Mouse (Mus musculus) bone marrow macrophage, adult 2 months (primary cell): ENCODE data around the gene Ccdc65. TPM values are rescaled to one million over a fixed set of nuclear protein-coding genes. Genes with fewer than 3 reads are reported as not detected.

Experiments used
- H3K27ac ChIP-seq: 2 replicates; pipeline ENCODE4 v1.5.1; 2012; ENCODE audit warnings: low read depth, low read length; ENCODE audit not compliant: insufficient read depth
- H3K4me1 ChIP-seq: 2 replicates; pipeline ENCODE4 v1.6.1; 2012; ENCODE audit warnings: low read length; ENCODE audit not compliant: control insufficient read depth, insufficient read depth
- H3K4me3 ChIP-seq: 2 replicates; pipeline ENCODE4 v1.5.1; 2012; ENCODE audit warnings: mild to moderate bottlenecking, low read length, moderate library complexity; ENCODE audit not compliant: insufficient read depth
- CTCF ChIP-seq: IDR thresholded peaks from 2 replicates; pipeline ENCODE4 v1.5.1; 2012; ENCODE audit warnings: low read depth, mild to moderate bottlenecking, low read length, moderate library complexity
- POLR2A ChIP-seq: IDR thresholded peaks from 2 replicates; pipeline ENCODE4 v1.6.1; 2012; ENCODE audit warnings: mild to moderate bottlenecking, low read depth, low read length, borderline replicate concordance
- polyA plus RNA-seq: library from polyadenylated mRNA; stranded (reverse); fragments of >200 nt; gene quantifications from 2 replicates; pipeline ENCODE4 v1.2.4, GENCODE M21; 2012; ENCODE audit not compliant: missing spikeins, insufficient read depth, insufficient read length

Ccdc65 gene
- polyA plus RNA-seq, 1 experiment: not detected

GRCm38 (mm10) chr15:98722854-98723253 is 14.8 kb downstream of the Ccdc65 start:
- no peak overlapping the region for H3K4me3 ChIP-seq
- peaks cover 5% of the 10 kb centered on the region for H3K4me1 ChIP-seq
- H3K27ac ChIP-seq: no peak overlapping the region
- TF ChIP-seq POLR2A: no peak
- TF ChIP-seq CTCF: no peak

- Histone ChIP-seq H3K4me3 (no peak overlapping the region), H3K27ac (no peak overlapping the region), H3K4me1 (peaks cover 12% of the 10 kb centered on the region)
- TF ChIP-seq POLR2A (no peak), CTCF (no peak)
Observed at GRCm38 (mm10) chr15:98724441-98724840, 16.4 kb downstream of the Ccdc65 start.

- H3K4me3 ChIP-seq: no peak overlapping the region
- H3K27ac ChIP-seq: no peak overlapping the region
- peaks cover 13% of the 10 kb centered on the region for H3K4me1 ChIP-seq
- no peak for TF ChIP-seq POLR2A
- TF ChIP-seq CTCF: no peak
Observed at GRCm38 (mm10) chr15:98726079-98726478, 18.1 kb downstream of the Ccdc65 start.

GRCm38 (mm10) chr15:98726746-98727145 is 18.7 kb downstream of the Ccdc65 start:
- Histone ChIP-seq H3K4me1 (peaks cover 15% of the 10 kb centered on the region), H3K4me3 (peak overlapping the region; percentile 75), H3K27ac (no peak overlapping the region)
- TF ChIP-seq CTCF (no peak), POLR2A (no peak)

- Histone ChIP-seq H3K4me3 (peak within 1 kb of the TSS; percentile 75), H3K27ac (no peak within 1 kb of the TSS), H3K4me1 (peaks cover 15% of the 10 kb centered on the region)
- TF ChIP-seq CTCF (no peak), POLR2A (peak; percentile 60; the same call in 1 of the 2 replicates)
Observed at GRCm38 (mm10) chr15:98727443-98728321, 19.7 kb downstream of the Ccdc65 start, which contains the start of gene Fkbp11. Gene Fkbp11 (minus strand): TSS chr15:98728198.

- Histone ChIP-seq H3K4me3 (peak overlapping the region; percentile 75), H3K27ac (no peak overlapping the region), H3K4me1 (peaks cover 15% of the 10 kb centered on the region)
- TF ChIP-seq CTCF (no peak), POLR2A (no peak)
Observed at GRCm38 (mm10) chr15:98728366-98728765, 20.4 kb downstream of the Ccdc65 start.

GRCm38 (mm10) chr15:98729791-98730545 is 22.0 kb downstream of the Ccdc65 start:
- H3K27ac ChIP-seq: no peak overlapping the region
- no peak overlapping the region for H3K4me3 ChIP-seq
- peaks cover 15% of the 10 kb centered on the region for H3K4me1 ChIP-seq
- TF ChIP-seq CTCF: no peak
- TF ChIP-seq POLR2A: no peak

- Histone ChIP-seq H3K27ac (no peak overlapping the region), H3K4me3 (no peak overlapping the region), H3K4me1 (peaks cover 15% of the 10 kb centered on the region)
- TF ChIP-seq CTCF (no peak), POLR2A (no peak)
Observed at GRCm38 (mm10) chr15:98730790-98731189, 22.8 kb downstream of the Ccdc65 start.

GRCm38 (mm10) chr15:98732006-98732531 is 24.1 kb downstream of the Ccdc65 start:
- H3K27ac ChIP-seq: no peak overlapping the region
- peaks cover 11% of the 10 kb centered on the region for H3K4me1 ChIP-seq
- no peak overlapping the region for H3K4me3 ChIP-seq
- TF ChIP-seq POLR2A (no peak), CTCF (no peak)

GRCm38 (mm10) chr15:98733370-98733769 is 25.4 kb downstream of the Ccdc65 start:
- H3K4me3 ChIP-seq: no peak overlapping the region
- TF ChIP-seq POLR2A (no peak), CTCF (no peak)
- no peak overlapping the region for H3K27ac ChIP-seq
- peaks cover 7% of the 10 kb centered on the region for H3K4me1 ChIP-seq
